Mouse (Mus musculus) frontal cortex, postnatal 10 days (tissue): Measurements from ENCODE around the gene Mrpl20.
A peak's percentile ranks its signal among the peaks of the same experiment; 100 is the strongest.

Source experiments
- DNase-seq, 2 experiments: peaks; one replicate each; pipeline ENCODE4 v3.0.0; 2022; ENCODE audit warnings: low spot score in 2 of 2, mixed read lengths in 1 of 2

The Mrpl20 gene

GRCm38 (mm10) chr4:155831831-155832230 is 29.2 kb downstream of the Mrpl20 start:
- no peak for DNase-seq

GRCm38 (mm10) chr4:155832321-155832720 is 29.6 kb downstream of the Mrpl20 start:
- DNase-seq = no peak

DNA sequence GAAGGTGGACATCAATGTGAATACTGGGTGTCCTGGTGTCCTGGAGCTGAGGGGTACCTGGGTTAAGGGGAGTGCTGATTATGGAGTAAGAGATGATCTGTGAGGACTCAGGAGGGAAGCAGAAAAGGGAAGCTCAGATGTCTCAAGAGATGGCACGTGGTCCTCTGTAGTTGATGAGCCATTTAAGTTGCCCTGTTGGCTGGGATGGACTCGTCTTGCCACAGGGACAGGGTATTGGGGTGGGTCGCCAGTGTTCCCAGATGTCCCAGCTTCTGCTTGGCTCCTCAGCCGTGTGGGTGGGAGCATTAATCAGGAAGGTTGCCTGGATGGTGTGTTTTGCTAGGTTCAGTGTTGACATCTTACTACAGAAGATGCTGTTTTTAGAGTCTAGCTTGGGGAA is 30.6 kb downstream of the Mrpl20 start:
- DNase-seq = no peak

DNA sequence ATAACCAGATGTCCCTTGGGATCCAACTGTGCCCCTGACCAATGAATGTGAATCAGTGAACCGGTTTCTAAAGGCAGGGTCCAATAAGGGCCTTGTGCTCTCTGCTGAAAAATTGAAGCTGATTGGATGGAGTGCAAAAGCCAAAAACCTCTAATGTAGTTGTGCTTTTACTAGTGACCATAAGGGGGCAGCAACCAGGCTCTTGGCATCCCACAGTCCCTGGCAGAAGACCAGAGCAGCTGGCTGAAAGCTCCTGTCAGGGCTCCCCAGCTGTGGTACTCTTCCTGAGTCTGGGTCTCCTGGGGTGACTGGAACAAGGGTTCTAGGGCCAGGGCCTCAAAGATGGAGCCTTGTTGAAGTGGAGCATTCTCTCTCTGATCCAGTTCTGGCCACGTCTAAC is 31.2 kb downstream of the Mrpl20 start:
- DNase-seq = peak; percentile 67 to 70

DNA sequence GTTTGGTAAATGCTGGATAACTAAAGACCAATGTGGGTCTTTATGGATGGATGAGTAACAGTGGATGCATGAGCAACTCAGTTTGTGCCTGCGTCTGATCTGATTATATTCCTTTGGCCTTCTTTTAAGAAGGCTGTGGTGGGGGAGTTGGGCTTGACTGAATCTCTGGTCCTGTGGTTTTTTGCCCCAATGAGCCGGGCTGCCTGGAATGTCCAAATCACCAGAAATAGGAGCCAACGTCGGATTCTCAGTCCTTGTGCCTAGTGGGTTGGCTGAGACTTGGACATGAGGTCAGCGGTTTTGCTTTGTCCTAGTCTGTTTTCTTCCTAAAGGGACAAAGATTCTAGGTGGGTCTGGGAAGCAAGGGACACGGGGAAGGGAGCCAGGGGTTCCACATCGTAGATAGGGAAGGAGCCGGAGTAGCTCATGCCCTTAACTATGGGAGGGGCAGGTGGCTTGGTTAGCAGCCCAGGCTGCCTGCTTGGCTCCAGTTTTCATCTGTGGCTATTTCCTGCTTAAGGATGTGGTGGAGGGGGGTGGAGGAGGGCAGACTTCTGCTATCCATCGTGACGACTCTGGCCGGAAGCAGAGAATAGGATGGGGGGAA is 34.8 kb downstream of the Mrpl20 start:
- DNase-seq = no peak

DNA sequence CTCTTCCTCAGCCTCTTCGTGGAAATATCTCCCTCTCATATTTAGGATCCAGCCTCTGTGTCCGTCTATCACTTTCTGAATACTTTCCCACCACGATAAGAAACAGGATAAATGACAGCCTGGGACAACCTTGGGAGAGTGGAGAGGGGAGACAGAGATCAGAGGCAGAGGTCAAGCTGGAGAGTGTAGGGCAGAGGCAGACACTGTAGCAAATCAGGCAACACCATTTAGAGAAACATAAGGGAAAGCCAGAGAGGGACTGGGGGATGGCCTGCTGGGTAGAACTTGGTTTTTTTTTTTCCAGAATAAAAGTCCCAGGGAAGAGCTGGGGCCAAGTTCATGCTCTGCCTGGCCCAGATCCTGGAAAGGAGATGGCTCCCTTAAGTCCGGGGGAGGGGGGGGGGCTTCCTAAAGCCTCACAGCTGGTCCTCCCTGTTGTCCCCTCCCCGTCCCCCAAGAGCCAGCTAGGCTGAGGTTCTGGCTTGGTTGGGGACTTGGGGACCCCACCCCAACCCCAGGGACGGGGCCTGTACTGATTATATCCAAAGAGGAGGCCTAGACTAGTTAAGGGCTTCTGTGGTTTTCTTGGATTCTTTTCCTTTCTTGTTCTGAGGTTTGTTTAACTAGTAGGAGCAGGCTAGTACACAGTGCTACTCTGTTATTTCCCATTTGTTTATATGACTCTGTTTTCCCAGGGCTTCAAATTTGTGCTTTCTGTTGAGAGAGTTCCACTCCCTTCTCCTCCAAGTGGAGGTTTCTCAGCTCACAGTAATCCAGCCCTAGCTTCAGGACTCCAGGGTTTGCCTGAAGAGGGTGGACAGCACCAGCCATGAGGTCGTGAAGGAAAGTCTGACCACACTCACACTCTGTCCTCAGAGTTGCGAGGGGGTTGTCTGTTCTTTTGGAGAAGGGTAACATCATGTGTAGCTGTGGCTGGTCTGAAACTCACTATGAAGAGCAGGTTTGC is 35.8 kb downstream of the Mrpl20 start:
- no peak for DNase-seq

GRCm38 (mm10) chr4:155839483-155839910 is 36.8 kb downstream of the Mrpl20 start, which contains the start of gene Mxra8:
Mxra8 (plus strand) TSS chr4:155839680.
- DNase-seq = peak in 1 of 2 experiments; percentile 52

DNA sequence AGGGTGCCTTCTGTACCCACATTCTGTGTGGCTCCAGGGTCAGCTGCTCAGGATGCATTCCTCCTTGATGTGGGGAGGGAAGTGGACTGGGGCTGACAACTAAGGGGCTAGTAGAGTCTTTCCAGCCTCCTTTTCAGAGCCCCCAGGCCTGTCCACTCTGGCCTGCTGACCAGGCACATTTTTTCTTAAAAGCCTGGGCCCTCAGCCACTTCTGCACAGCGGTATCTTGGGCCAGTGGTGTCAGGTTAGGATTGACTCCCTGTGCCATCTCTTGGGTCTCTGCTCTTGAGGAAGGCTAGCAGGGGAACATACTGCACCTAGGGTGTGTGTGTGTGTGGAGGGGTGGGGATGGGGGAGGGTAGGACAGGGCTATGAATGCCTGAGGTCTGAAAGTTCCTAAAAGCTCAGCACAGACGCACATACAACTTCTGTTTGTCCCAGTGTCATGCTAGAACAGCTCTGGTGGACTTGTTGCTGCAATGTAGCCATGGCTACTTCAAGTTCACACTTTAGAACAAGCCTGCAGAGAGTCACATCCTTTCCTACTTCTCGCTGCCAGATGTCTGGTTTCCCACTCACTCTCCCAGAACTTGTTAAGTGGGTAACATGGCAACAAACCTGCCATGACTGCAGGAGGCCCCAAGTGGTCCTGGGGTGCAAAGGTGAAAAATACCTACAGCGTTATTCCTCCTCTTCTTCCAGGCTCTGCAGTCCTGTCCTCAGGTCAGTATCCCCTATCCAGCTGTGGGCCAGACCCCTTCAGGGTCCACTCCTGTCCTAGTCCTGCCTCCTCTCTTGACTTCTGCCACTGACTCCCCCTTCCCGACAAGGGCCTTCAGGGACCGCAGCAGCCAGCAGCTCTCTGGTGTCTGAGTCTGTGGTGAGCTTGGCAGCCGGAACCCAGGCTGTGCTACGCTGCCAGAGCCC is 37.7 kb downstream of the Mrpl20 start:
- no peak for DNase-seq

- DNase-seq = peak in 1 of 2 experiments; percentile 35
These were observed 38.4 kb downstream of the Mrpl20 start for GRCm38 (mm10) chr4:155841003-155841454.

- DNase-seq = peak in 1 of 2 experiments; percentile 13
These were observed 39.1 kb downstream of the Mrpl20 start for GRCm38 (mm10) chr4:155841651-155842270.

DNA sequence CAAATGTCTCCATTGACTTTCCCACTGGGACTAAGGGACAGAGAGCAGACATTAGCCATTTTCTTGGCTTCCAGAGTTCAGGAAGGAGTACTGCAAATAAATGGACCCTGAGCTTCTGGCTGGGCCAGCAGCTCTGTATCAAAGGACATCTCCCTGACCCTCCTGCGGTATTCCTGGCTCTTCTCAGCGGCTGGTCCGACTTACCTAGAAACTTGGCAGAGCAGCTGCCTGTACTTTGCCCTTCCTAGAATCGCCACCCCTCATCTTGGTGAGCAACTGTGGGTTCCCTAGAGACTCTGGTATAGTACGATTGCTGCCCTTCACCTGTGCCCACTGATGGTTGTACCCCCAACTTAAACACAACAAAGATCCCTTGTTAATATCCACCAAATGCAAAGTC is 40.6 kb downstream of the Mrpl20 start:
- DNase-seq = no peak

GRCm38 (mm10) chr4:155846871-155847578 is 44.3 kb downstream of the Mrpl20 start, which contains the start of gene Dvl1:
Dvl1 (plus strand) TSS chr4:155847402.
- peak; percentile 80 to 95 for DNase-seq

GRCm38 (mm10) chr4:155847591-155848352 is 45.1 kb downstream of the Mrpl20 start:
- peak in 1 of 2 experiments; percentile 49 for DNase-seq

- no peak for DNase-seq
These were observed 45.9 kb downstream of the Mrpl20 start for GRCm38 (mm10) chr4:155848434-155849095.

DNA sequence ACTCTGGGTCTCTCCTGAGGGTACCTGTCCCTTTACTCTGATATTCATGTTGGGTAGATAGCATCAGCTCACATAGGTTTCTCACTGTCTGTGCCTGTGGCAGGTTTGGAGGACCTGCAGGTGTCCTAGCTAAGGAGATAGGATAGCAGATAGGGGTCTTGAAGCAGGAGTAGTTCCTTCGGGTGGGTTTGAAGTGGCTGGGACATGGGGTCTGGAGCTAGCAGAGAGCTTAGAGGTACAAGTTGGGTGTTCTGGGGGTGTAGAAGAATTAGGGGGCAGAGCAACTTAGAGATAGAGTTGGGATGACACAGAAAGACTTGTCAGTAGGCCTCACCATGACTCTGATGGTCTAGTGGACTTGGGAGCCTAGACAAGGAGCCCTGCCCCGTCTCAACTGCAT is 46.7 kb downstream of the Mrpl20 start:
- no peak for DNase-seq

DNA sequence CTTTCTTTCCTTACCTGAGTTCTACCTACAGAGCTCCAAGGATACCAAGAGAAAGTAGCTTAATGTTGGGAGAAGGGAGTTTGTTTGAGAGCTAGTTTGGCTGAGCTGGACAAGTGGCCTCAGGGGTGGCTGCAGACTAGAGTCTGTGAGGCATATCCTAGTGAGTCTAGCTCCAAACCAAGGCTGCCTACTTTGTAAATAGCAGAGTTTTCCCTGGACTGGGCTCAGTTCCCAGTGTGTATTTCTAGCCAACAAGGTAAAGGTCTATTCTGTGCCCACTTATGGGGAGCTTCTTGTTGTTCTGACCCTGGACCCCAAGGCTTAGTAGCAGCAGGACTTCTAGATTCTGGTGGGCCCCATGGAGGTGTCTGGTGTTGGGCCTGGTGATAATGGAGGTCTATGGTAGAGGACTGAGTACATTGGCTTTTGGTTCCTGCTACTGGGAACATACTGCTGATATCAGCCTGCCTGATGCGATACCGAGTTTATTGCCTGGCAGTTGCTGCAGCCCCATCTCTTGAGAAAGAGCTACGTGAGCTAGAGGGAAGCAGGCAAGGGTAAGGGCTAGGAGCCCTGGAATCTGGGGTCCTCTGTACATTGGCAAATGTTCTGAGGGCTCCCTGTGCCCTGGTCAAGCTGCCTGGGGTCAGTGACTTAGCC is 47.2 kb downstream of the Mrpl20 start:
- DNase-seq = no peak

- no peak for DNase-seq
These were observed 48.7 kb downstream of the Mrpl20 start for GRCm38 (mm10) chr4:155851368-155851767.

- DNase-seq = no peak
These were observed 49.3 kb downstream of the Mrpl20 start for GRCm38 (mm10) chr4:155851951-155852411.
